Mouse (Mus musculus): ENCODE measurements around the gene Cpm. TPM values are rescaled to one million over a fixed set of nuclear protein-coding genes. Genes with fewer than 3 reads are reported as not detected.
"Not testable (repeated sequence)": the region's sequence is repeated elsewhere in the genome, so short reads cannot be mapped to it uniquely, and the experiment has no call there.

Cpm gene
- total and polyA plus RNA-seq, 3 experiments = 2.8 to 4.0 (median 3.5) TPM

DNA sequence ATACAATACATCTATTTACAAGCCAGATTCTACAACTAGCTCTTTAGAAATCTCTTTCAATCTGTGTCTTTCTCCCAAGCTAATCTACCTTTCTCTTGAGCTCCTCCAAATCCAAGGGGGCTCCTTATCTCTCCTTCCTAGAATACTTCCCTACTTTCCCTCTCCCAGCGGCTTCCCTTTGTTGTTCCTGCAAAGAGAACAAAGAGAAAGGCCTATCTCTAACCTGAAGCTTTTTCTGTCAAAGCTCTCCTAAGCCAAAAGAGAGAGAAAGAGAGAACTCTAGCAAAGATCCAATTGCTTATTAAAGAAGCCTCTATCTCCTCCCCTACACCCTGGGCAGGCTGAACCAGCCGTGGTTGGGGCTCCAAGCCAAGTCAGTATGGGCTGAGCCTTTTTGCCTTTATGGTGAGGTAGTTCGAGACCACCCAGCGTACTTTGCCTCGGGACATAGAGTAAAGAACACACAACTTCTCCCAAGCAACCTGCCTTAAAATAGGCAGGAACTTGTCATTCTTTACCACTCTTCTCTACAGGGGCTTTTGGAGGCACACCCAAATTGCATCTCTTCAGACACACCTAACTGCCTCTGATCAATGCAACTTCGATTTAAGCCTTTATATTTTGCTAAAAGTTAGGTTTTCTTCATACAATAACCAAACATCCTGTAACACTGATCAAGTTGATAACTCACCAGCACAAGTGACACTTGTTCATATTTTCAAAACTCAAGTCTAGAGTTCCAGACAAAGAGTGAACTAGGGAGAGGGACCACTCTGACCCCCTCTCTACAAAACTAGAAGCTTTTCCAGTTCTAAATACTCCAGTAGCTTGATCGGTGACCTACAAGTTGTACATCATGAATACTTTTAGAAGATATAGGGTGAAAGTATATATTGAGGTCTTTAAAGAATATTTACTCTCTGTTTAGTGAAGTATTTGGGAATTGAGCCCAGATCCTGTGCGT, 16.4 kb upstream of the Cpm start:
- TF ChIP-seq EP300 (IDR thresholded peaks at IDR 0.05; ENCODE audit: insufficient read depth, low read depth, low read length) = no peak
- TF ChIP-seq POLR2A (IDR thresholded peaks at IDR 0.05; ENCODE audit: insufficient read depth, low read depth, low read length) = no peak
- TF ChIP-seq CTCF (IDR thresholded peaks at IDR 0.05) = no peak
- WGBS = 72% methylated on average over 8 of the region's 8 CpGs
- Histone ChIP-seq H3K4me3 (no peak overlapping the region), H3K4me1 (ENCODE audit: control insufficient read depth, insufficient read depth, low read length) (no peaks in the 10 kb centered on the region), H3K79me2 (replicated peaks; ENCODE audit: control insufficient read depth, insufficient read depth, low read length) (no peaks in the 10 kb centered on the region), H3K36me3 (ENCODE audit: control insufficient read depth, insufficient read depth, low read length) (no peaks in the 10 kb centered on the region), H3K9ac (ENCODE audit: low read depth, low read length) (no peak overlapping the region), H3K27ac (no peak overlapping the region), H3K27me3 (ENCODE audit: control insufficient read depth, insufficient read depth, low read length) (no peaks in the 10 kb centered on the region)
- DNase-seq = no peak
- intact Hi-C loops (cut with DNase I) = no loop called here

DNA sequence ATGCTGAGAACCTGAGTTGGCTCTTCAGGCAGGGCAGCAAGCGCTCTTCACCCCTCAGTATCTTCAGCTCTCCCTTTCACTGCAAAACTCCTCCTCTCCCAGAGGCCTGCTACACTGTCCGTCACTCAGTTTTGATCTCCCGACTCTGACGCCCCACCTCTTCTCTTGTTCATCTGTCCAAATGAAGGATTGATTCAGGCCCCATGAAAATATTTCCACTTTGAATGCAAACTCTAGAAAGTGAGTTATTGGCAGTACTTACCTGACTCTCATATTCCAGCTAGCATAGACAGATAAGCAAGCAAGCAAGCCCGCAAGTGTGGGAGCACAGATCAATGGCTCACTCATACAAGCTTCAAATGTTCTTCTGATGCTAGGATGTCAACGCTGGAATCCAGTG, 15.3 kb upstream of the Cpm start:
- H3K4me1 ChIP-seq (ENCODE audit: control insufficient read depth, insufficient read depth, low read length) = no peaks in the 10 kb centered on the region
- intact Hi-C loops (cut with DNase I) = no loop called here
- no peaks in the 10 kb centered on the region for H3K36me3 ChIP-seq (ENCODE audit: control insufficient read depth, insufficient read depth, low read length)
- no peaks in the 10 kb centered on the region for H3K79me2 ChIP-seq (replicated peaks; ENCODE audit: control insufficient read depth, insufficient read depth, low read length)
- H3K27me3 ChIP-seq (ENCODE audit: control insufficient read depth, insufficient read depth, low read length) = no peaks in the 10 kb centered on the region
- no peak overlapping the region for H3K27ac ChIP-seq
- no peak overlapping the region for H3K4me3 ChIP-seq
- TF ChIP-seq POLR2A (IDR thresholded peaks at IDR 0.05; ENCODE audit: insufficient read depth, low read depth, low read length) (no peak), EP300 (IDR thresholded peaks at IDR 0.05; ENCODE audit: insufficient read depth, low read depth, low read length) (no peak), CTCF (IDR thresholded peaks at IDR 0.05) (no peak)
- no peak for DNase-seq
- 70% methylated on average over 6 of the region's 6 CpGs for WGBS
- no peak overlapping the region for H3K9ac ChIP-seq (ENCODE audit: low read depth, low read length)

DNA sequence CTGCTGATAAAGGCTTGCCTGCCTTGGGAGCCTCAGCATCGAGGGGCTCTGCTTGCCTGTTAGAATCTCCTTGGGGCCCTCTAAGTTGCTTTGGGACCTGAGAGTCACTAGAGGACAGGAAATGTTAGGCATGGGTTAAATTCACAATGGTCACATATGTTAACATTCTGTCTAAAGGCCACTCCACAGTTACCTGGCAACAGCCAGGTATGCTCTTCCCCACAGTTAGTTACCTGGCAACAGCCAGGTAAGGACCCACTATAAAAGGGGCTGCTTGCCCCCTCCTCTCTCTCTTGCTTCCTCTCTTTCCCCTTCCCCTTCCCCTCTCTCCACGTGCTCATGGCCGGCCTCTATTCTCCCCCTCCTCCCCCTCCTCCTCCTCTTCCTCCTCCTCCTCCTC, 14.9 kb upstream of the Cpm start:
- no peak for DNase-seq
- Histone ChIP-seq H3K4me3 (no peak overlapping the region), H3K27ac (no peak overlapping the region), H3K9ac (ENCODE audit: low read depth, low read length) (no peak overlapping the region), H3K27me3 (ENCODE audit: control insufficient read depth, insufficient read depth, low read length) (no peaks in the 10 kb centered on the region), H3K79me2 (replicated peaks; ENCODE audit: control insufficient read depth, insufficient read depth, low read length) (no peaks in the 10 kb centered on the region), H3K4me1 (ENCODE audit: control insufficient read depth, insufficient read depth, low read length) (no peaks in the 10 kb centered on the region), H3K36me3 (ENCODE audit: control insufficient read depth, insufficient read depth, low read length) (no peaks in the 10 kb centered on the region)
- TF ChIP-seq EP300 (IDR thresholded peaks at IDR 0.05; ENCODE audit: insufficient read depth, low read depth, low read length) (no peak), CTCF (IDR thresholded peaks at IDR 0.05) (no peak), POLR2A (IDR thresholded peaks at IDR 0.05; ENCODE audit: insufficient read depth, low read depth, low read length) (no peak)
- intact Hi-C loops (cut with DNase I) = no loop called here
- 40% methylated on average over 3 of the region's 3 CpGs for WGBS

GRCm38 (mm10) chr10:117615239-117615638, 14.1 kb upstream of the Cpm start:
- H3K4me1 ChIP-seq (ENCODE audit: control insufficient read depth, insufficient read depth, low read length) = no peaks in the 10 kb centered on the region
- no peaks in the 10 kb centered on the region for H3K36me3 ChIP-seq (ENCODE audit: control insufficient read depth, insufficient read depth, low read length)
- no peak for DNase-seq
- H3K27ac ChIP-seq = no peak overlapping the region
- intact Hi-C loops (cut with DNase I) = no loop called here
- no peak overlapping the region for H3K4me3 ChIP-seq
- no peaks in the 10 kb centered on the region for H3K27me3 ChIP-seq (ENCODE audit: control insufficient read depth, insufficient read depth, low read length)
- WGBS = 85% methylated on average over 8 of the region's 8 CpGs
- no peak overlapping the region for H3K9ac ChIP-seq (ENCODE audit: low read depth, low read length)
- TF ChIP-seq CTCF (IDR thresholded peaks at IDR 0.05) = no peak
- H3K79me2 ChIP-seq (replicated peaks; ENCODE audit: control insufficient read depth, insufficient read depth, low read length) = no peaks in the 10 kb centered on the region

DNA sequence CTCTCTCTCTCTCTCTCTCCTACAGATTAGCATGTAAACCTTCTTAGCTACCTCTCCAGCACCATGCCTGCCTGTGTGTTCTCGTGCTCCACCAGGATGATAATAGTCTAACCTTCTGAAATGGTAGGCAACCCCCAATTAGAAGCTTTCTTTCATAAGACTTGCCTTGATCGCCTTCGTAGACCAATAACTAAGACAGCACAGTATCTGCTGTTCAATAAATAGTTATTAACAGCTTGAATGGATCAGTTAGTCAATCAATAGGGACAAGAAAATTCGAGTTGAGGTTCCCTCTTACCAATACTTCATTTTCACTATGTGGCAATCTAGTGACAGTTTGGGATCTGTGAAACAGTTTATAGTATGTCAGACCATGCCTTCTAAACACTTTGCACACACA, 13.6 kb upstream of the Cpm start:
- 67% methylated on average over 4 of the region's 4 CpGs for WGBS
- H3K79me2 ChIP-seq (replicated peaks; ENCODE audit: control insufficient read depth, insufficient read depth, low read length) = no peaks in the 10 kb centered on the region
- no peak overlapping the region for H3K9ac ChIP-seq (ENCODE audit: low read depth, low read length)
- no peak for TF ChIP-seq EP300 (IDR thresholded peaks at IDR 0.05; ENCODE audit: insufficient read depth, low read depth, low read length)
- TF ChIP-seq POLR2A (IDR thresholded peaks at IDR 0.05; ENCODE audit: insufficient read depth, low read depth, low read length) = no peak
- no peak for TF ChIP-seq CTCF (IDR thresholded peaks at IDR 0.05)
- no peak for DNase-seq
- intact Hi-C loops (cut with DNase I) = no loop called here
- no peaks in the 10 kb centered on the region for H3K4me1 ChIP-seq (ENCODE audit: control insufficient read depth, insufficient read depth, low read length)
- no peaks in the 10 kb centered on the region for H3K27me3 ChIP-seq (ENCODE audit: control insufficient read depth, insufficient read depth, low read length)
- H3K27ac ChIP-seq = no peak overlapping the region
- H3K4me3 ChIP-seq = no peak overlapping the region
- no peaks in the 10 kb centered on the region for H3K36me3 ChIP-seq (ENCODE audit: control insufficient read depth, insufficient read depth, low read length)

GRCm38 (mm10) chr10:117616191-117616680, 13.1 kb upstream of the Cpm start:
- TF ChIP-seq EP300 (IDR thresholded peaks at IDR 0.05; ENCODE audit: insufficient read depth, low read depth, low read length) (no peak), CTCF (IDR thresholded peaks at IDR 0.05) (no peak), POLR2A (IDR thresholded peaks at IDR 0.05; ENCODE audit: insufficient read depth, low read depth, low read length) (no peak)
- H3K9ac ChIP-seq (ENCODE audit: low read depth, low read length) = no peak overlapping the region
- intact Hi-C loops (cut with DNase I) = no loop called here
- no peak overlapping the region for H3K4me3 ChIP-seq
- DNase-seq = no peak
- 87% methylated on average over 6 of the region's 6 CpGs for WGBS
- no peaks in the 10 kb centered on the region for H3K27me3 ChIP-seq (ENCODE audit: control insufficient read depth, insufficient read depth, low read length)
- H3K36me3 ChIP-seq (ENCODE audit: control insufficient read depth, insufficient read depth, low read length) = no peaks in the 10 kb centered on the region
- H3K4me1 ChIP-seq (ENCODE audit: control insufficient read depth, insufficient read depth, low read length) = no peaks in the 10 kb centered on the region
- H3K79me2 ChIP-seq (replicated peaks; ENCODE audit: control insufficient read depth, insufficient read depth, low read length) = no peaks in the 10 kb centered on the region
- H3K27ac ChIP-seq = no peak overlapping the region

DNA sequence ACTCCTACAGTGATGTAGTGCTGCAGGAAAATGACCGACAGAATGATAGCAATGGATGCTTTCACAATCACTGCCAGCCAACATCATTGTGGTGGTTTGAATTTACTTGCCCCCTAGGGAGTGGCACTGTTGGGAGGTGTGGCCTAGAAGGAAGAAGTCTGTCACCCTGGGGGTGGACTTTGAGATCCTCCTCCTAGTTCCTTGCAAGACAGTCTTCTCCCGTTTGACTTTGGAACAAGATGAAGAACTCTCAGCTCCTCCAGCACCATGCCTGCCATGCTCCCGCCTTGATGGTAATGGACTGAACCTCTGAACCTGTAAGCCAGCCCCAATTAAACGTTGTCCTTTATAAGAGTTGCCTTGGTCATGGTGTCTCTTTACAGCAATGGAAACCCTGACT, 12.5 kb upstream of the Cpm start:
- intact Hi-C loops (cut with DNase I); H3K27ac ChIP-seq; H3K4me3 ChIP-seq; DNase-seq; H3K36me3 ChIP-seq (ENCODE audit: control insufficient read depth, insufficient read depth, low read length); H3K79me2 ChIP-seq (replicated peaks; ENCODE audit: control insufficient read depth, insufficient read depth, low read length); H3K27me3 ChIP-seq (ENCODE audit: control insufficient read depth, insufficient read depth, low read length); H3K9ac ChIP-seq (ENCODE audit: low read depth, low read length); H3K4me1 ChIP-seq (ENCODE audit: control insufficient read depth, insufficient read depth, low read length): not testable (repeated sequence)
- WGBS = 67% methylated on average over 4 of the region's 4 CpGs

All from heart, adult 2 months (tissue).